Mouse (Mus musculus): ENCODE results near the gene Tie1. TPM values are rescaled to one million over a fixed set of nuclear protein-coding genes. Genes with fewer than 3 reads are reported as not detected.

Tie1 gene
- total and polyA plus RNA-seq, 3 experiments = not detected

DNA sequence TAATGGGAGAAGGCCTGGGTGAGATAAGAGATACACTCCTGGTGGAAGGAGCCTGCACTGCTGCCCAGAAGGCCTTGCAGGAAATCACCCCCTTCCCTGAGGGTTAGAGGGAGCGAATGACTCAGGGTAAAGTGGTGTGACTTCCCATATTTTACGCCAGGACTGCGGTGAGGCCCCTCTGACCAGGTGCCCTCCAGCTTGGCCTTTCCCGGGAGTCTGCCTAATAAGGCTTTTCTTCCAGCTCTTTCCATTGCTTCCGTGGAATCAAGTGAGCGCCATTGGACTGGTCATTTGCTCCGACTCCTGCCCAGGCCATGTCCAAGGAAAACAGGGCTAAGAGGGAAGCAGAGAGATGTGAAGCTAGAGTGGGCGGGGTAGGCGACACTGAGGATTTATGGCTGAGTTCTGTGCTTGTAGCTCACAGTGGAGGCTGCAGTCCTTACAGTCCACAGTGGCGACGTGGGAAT lies 24.1 kb downstream of the Tie1 start:
- Histone ChIP-seq H3K4me2 (ENCODE audit: insufficient read depth, low read depth, poor library complexity, severe bottlenecking) (no peak overlapping the region), H3K9me3 (replicated peaks; ENCODE audit: low read length) (no peaks in the 10 kb centered on the region), H3K27me3 (replicated peaks) (peaks cover 91% of the 10 kb centered on the region), H3K79me2 (replicated peaks; ENCODE audit: control insufficient read depth, extremely low read depth, insufficient read depth, poor library complexity, severe bottlenecking) (no peaks in the 10 kb centered on the region), H3K9ac (ENCODE audit: insufficient read depth, low read depth) (no peak overlapping the region), H3K36me3 (replicated peaks in 1 of 2; ENCODE audit: control insufficient read depth in 1 of 2, insufficient read depth in 1 of 2, low read length in 1 of 2) (no peaks in the 10 kb centered on the region), H3K4me3 (replicated peaks in 1 of 3; ENCODE audit: low read depth in 2 of 3, low read length in 2 of 3, poor library complexity in 1 of 3) (no peak overlapping the region), H3K4me1 (ENCODE audit: control insufficient read depth in 1 of 2, insufficient read depth in 2 of 2) (no peaks in the 10 kb centered on the region), H3K27ac (ENCODE audit: insufficient read depth, low read depth) (no peak overlapping the region)
- TF ChIP-seq GABPA (IDR thresholded peaks at IDR 0.05; ENCODE audit: insufficient replicate concordance, low read depth, low read length) = no peak
- TF ChIP-seq ZKSCAN1 (IDR thresholded peaks at IDR 0.05; ENCODE audit: borderline replicate concordance, low read depth, low read length) = no peak
- TF ChIP-seq CHD1 (IDR thresholded peaks at IDR 0.05; ENCODE audit: low read depth, low read length) = no peak
- TF ChIP-seq JUND (conservative IDR thresholded peaks at IDR 0.05; ENCODE audit: low read depth, low read length) = no peak
- TF ChIP-seq JUN (IDR thresholded peaks at IDR 0.05; ENCODE audit: insufficient read depth, low read depth, low read length) = no peak
- no peak for TF ChIP-seq MAFK (IDR thresholded peaks at IDR 0.05; ENCODE audit: insufficient replicate concordance, low read length)
- TF ChIP-seq MEF2A (IDR thresholded peaks at IDR 0.05; ENCODE audit: borderline replicate concordance, low read depth, low read length) = no peak
- no peak for TF ChIP-seq NRF1 (IDR thresholded peaks at IDR 0.05; ENCODE audit: low read depth, low read length)
- no peak for TF ChIP-seq USF1 (IDR thresholded peaks at IDR 0.05; ENCODE audit: low read depth, low read length)
- no peak for TF ChIP-seq MAX (IDR thresholded peaks at IDR 0.05; ENCODE audit: low read length)
- no peak for TF ChIP-seq CHD2 (IDR thresholded peaks at IDR 0.05; ENCODE audit: low read length)
- no peak for TF ChIP-seq KAT2A (IDR thresholded peaks at IDR 0.05; ENCODE audit: insufficient replicate concordance, low read length)
- TF ChIP-seq MAZ (IDR thresholded peaks at IDR 0.05; ENCODE audit: low read depth, low read length) = no peak
- no peak for TF ChIP-seq RAD21 (IDR thresholded peaks at IDR 0.05; ENCODE audit: low read depth, low read length)
- no peak for TF ChIP-seq TCF12 (IDR thresholded peaks at IDR 0.05; ENCODE audit: low read depth, low read length)
- no peak for TF ChIP-seq PAX5 (IDR thresholded peaks at IDR 0.05; ENCODE audit: low read length)
- no peak for TF ChIP-seq HCFC1 (IDR thresholded peaks at IDR 0.05; ENCODE audit: low read depth, low read length)
- no peak for TF ChIP-seq TBP (conservative IDR thresholded peaks at IDR 0.05; ENCODE audit: low read depth, low read length)
- TF ChIP-seq UBTF (IDR thresholded peaks at IDR 0.05; ENCODE audit: low read depth, low read length) = no peak
- dilution Hi-C loops (cut with MboI; ENCODE audit: extremely low pct_ligation_motif_present, extremely low pct_unique_long_range_greater_than_20kb, low sequenced_read_pairs) (no loop called here), in situ Hi-C loops (cut with MboI; ENCODE audit: low pct_ligation_motif_present, low pct_unique_long_range_greater_than_20kb, low sequenced_read_pairs) (no loop called here)
- no peak for DNase-seq (ENCODE audit: extremely low read depth)

DNA sequence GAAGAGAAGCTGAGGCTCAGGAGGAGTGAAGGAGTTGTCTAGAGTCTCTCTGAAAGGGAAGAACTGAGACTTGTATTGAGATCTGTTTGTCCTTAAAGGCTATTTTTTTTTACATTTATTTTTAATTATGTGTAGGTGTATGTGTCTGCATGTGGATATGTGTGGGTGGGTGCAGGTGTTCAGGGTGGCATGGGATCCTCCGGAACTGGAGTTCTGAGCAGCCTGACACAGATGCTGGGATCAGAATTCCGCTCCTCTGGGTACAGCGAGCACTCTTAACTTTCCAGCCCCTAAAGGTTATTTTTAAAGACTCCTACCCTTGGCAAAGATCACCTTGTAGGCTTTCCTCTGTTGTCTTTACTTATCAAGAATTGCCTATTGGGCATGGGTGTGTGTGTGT lies 24.9 kb downstream of the Tie1 start:
- Histone ChIP-seq H3K79me2 (replicated peaks; ENCODE audit: control insufficient read depth, extremely low read depth, insufficient read depth, poor library complexity, severe bottlenecking) (no peaks in the 10 kb centered on the region), H3K9me3 (replicated peaks; ENCODE audit: low read length) (no peaks in the 10 kb centered on the region), H3K4me3 (replicated peaks in 1 of 3; ENCODE audit: low read depth in 2 of 3, low read length in 2 of 3, poor library complexity in 1 of 3) (no peak overlapping the region), H3K4me1 (ENCODE audit: control insufficient read depth in 1 of 2, insufficient read depth in 2 of 2) (no peaks in the 10 kb centered on the region), H3K36me3 (replicated peaks in 1 of 2; ENCODE audit: control insufficient read depth in 1 of 2, insufficient read depth in 1 of 2, low read length in 1 of 2) (no peaks in the 10 kb centered on the region), H3K9ac (ENCODE audit: insufficient read depth, low read depth) (no peak overlapping the region), H3K27me3 (replicated peaks) (peaks cover 84% of the 10 kb centered on the region), H3K4me2 (ENCODE audit: insufficient read depth, low read depth, poor library complexity, severe bottlenecking) (no peak overlapping the region), H3K27ac (ENCODE audit: insufficient read depth, low read depth) (no peak overlapping the region)
- in situ Hi-C loops (cut with MboI; ENCODE audit: low pct_ligation_motif_present, low pct_unique_long_range_greater_than_20kb, low sequenced_read_pairs) = no loop called here
- DNase-seq (ENCODE audit: extremely low read depth) = no peak
- dilution Hi-C loops (cut with MboI; ENCODE audit: extremely low pct_ligation_motif_present, extremely low pct_unique_long_range_greater_than_20kb, low sequenced_read_pairs) = no loop called here
- TF ChIP-seq SMC3 (IDR thresholded peaks at IDR 0.05; ENCODE audit: low read depth, low read length) = no peak
- TF ChIP-seq NRF1 (IDR thresholded peaks at IDR 0.05; ENCODE audit: low read depth, low read length) = no peak
- TF ChIP-seq IRF4 (IDR thresholded peaks at IDR 0.05; ENCODE audit: low read depth, low read length) = no peak
- no peak for TF ChIP-seq TBP (conservative IDR thresholded peaks at IDR 0.05; ENCODE audit: low read depth, low read length)
- no peak for TF ChIP-seq RAD21 (IDR thresholded peaks at IDR 0.05; ENCODE audit: low read depth, low read length)
- TF ChIP-seq E2F4 (IDR thresholded peaks at IDR 0.05; ENCODE audit: insufficient replicate concordance, low read depth, low read length) = no peak
- TF ChIP-seq ZNF384 (IDR thresholded peaks at IDR 0.05; ENCODE audit: low read depth, low read length) = no peak
- TF ChIP-seq MAZ (IDR thresholded peaks at IDR 0.05; ENCODE audit: low read depth, low read length) = no peak
- no peak for TF ChIP-seq UBTF (IDR thresholded peaks at IDR 0.05; ENCODE audit: low read depth, low read length)
- no peak for TF ChIP-seq MXI1 (IDR thresholded peaks at IDR 0.05; ENCODE audit: low read depth, low read length)
- TF ChIP-seq GABPA (IDR thresholded peaks at IDR 0.05; ENCODE audit: insufficient replicate concordance, low read depth, low read length) = no peak
- no peak for TF ChIP-seq ZMIZ1 (IDR thresholded peaks at IDR 0.05; ENCODE audit: low read depth, low read length)
- TF ChIP-seq USF1 (IDR thresholded peaks at IDR 0.05; ENCODE audit: low read depth, low read length) = no peak
- TF ChIP-seq NELFE (IDR thresholded peaks at IDR 0.05; ENCODE audit: low read depth, low read length) = no peak
- no peak for TF ChIP-seq CHD2 (IDR thresholded peaks at IDR 0.05; ENCODE audit: low read length)
- TF ChIP-seq USF2 (conservative IDR thresholded peaks at IDR 0.05; ENCODE audit: low read depth, low read length) = no peak
